Mouse (Mus musculus) midbrain, embryonic 15.5 days (tissue): Measurements from ENCODE around the gene Selplg. TPM values are rescaled to one million over a fixed set of nuclear protein-coding genes. Genes with fewer than 3 reads are reported as not detected.
A peak's percentile ranks its signal among the peaks of the same experiment; 100 is the strongest.

ENCODE experiments used
- ATAC-seq: fragments of 200-750 bp; cut with Nextera tagmentation; replicated peaks from 2 replicates; pipeline ENCODE4 v1.8.0; 2017; ENCODE audit warnings: moderate TSS enrichment
- H3K27ac ChIP-seq: fragments of 300-500 bp; sonication (generic); 2 replicates; pipeline ENCODE4 v1.5.1; 2015; ENCODE audit warnings: mild to moderate bottlenecking, inconsistent platforms
- H3K27me3 ChIP-seq: fragments of 300-500 bp; sonication (generic); replicated peaks from 2 replicates; pipeline ENCODE4 v1.6.1; 2015; ENCODE audit warnings: inconsistent platforms
- H3K36me3 ChIP-seq: fragments of 300-500 bp; sonication (generic); replicated peaks from 2 replicates; pipeline ENCODE4 v1.6.1; 2015; ENCODE audit warnings: inconsistent platforms
- H3K4me1 ChIP-seq: fragments of 300-500 bp; sonication (generic); 2 replicates; pipeline ENCODE4 v1.6.1; 2015; ENCODE audit warnings: inconsistent platforms
- H3K4me2 ChIP-seq: fragments of 300-500 bp; sonication (generic); 2 replicates; pipeline ENCODE4 v1.6.1; 2015; ENCODE audit warnings: inconsistent platforms, mild to moderate bottlenecking, moderate library complexity
- H3K4me3 ChIP-seq: fragments of 300-500 bp; sonication (generic); 2 replicates; pipeline ENCODE4 v1.5.1; 2015; ENCODE audit warnings: mild to moderate bottlenecking, inconsistent platforms
- H3K9ac ChIP-seq: fragments of 300-500 bp; sonication (generic); 2 replicates; pipeline ENCODE4 v1.6.1; 2015; ENCODE audit warnings: mild to moderate bottlenecking, inconsistent platforms
- H3K9me3 ChIP-seq: fragments of 300-500 bp; sonication (generic); 2 replicates; pipeline ENCODE4 v1.6.1; 2016; ENCODE audit warnings: inconsistent platforms
- WGBS: fragments of 180-500 bp; shearing (Covaris S2); methylation state at CpG from one replicate; pipeline ENCODE4 v1.1.7; 2015; ENCODE audit warnings: mixed read lengths; 5-methylcytosine and 5-hydroxymethylcytosine counted together
- polyA plus RNA-seq: library from polyadenylated mRNA; unstranded; fragments of >200 nt; fragmentation: Nextera tagmentation; extraction: Ambion mirVana; gene quantifications from 2 replicates; pipeline ENCODE4 v1.2.1, GENCODE M21; 2015

Gene Selplg
- 2.4 and 2.8 TPM in 2 replicates for polyA plus RNA-seq

DNA sequence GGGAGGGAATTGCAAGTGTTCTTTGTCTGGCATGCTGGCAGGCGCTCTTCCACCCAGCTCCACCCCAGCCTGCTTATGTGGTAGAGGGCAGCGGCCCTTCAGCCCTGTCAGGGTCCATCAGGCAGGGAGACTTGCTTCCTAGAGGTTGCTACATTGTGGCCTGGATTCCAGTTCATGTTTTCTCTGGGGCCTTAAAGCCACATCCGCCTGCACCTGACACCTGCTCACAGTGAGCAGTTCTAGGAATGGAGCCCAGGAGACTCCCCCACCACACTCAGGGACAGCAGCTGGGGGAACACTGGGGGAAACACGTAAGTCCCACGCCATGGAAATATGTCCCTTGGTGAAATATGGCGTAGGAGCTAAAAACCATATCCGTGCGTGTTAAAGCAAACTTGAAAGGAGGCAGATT is at the start of gene Selplg:
Gene Selplg, minus strand, starts transcription at position 155 of the 412 bp plus-strand sequence.
- no peak for ATAC-seq
- Histone ChIP-seq H3K9ac (no peak within 1 kb of the TSS), H3K4me3 (no peak within 1 kb of the TSS), H3K4me2 (no peak within 1 kb of the TSS), H3K9me3 (no peaks in the 10 kb centered on the region), H3K4me1 (no peaks in the 10 kb centered on the region), H3K27me3 (no peaks in the 10 kb centered on the region), H3K27ac (no peak within 1 kb of the TSS), H3K36me3 (no peaks in the 10 kb centered on the region)
- WGBS: 47% methylated on average over 8 of the region's 8 CpGs

DNA sequence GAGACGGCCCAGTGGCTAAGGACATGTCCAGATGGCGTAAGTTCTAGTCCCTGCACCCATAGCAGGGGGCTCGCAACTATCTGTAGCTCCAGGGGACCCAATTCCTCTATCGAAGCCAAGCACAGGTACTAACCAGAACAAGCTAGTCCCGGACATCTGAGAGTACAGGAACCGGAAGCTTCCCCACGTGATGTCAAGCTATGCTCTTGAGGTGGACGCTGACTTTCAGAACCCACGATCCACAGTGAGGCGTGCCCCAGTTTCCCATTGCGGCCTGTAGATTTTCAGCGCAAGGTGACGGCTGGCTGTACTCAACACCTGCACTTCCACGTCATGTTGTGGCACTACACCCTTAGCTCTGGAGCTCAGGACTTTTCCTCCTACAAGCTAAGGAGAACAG is 48.7 kb upstream of the Selplg start:
- Histone ChIP-seq H3K4me1 (peaks cover 36% of the 10 kb centered on the region), H3K4me3 (no peak overlapping the region), H3K4me2 (no peak overlapping the region), H3K9me3 (no peaks in the 10 kb centered on the region), H3K27me3 (no peaks in the 10 kb centered on the region), H3K27ac (no peak overlapping the region), H3K36me3 (peaks cover 9% of the 10 kb centered on the region; the same call in 1 of the 2 replicates), H3K9ac (no peak overlapping the region)
- 94% methylated on average over 14 of the region's 14 CpGs for WGBS
- ATAC-seq: no peak

DNA sequence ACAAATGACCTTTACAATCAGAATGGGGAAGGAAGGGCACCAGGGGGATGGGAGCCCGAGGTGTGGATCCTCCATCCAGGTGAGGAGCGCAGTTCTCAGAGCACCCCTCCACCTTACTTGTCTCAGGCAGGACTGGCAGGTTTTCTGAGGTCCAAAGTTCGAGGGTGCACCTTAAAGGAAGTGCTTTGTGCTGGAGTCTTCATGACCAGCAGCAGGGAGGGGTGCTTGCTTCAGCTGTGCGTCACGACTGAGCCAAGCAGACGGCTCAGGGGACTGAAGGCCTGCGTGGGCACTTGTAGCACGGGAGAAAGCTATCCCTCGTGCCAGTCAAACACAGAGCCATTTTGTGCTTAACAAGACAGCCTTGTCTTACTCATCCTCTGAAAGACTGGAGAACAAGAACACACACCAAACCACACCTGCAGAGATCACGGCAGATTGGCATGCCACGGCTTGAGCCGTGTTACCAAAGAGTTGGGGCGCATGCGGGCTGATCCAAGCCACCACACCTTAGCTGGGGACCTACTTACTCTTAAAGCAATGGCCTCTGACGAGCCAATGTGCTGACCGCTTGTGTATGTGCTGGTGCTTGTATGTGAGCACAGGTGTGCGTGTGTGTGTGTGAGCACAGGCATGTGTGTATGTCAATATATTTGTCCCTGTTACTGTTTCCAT is 46.6 kb upstream of the Selplg start:
- H3K27me3 ChIP-seq: no peaks in the 10 kb centered on the region
- no peak overlapping the region for H3K27ac ChIP-seq
- 92% methylated on average over 17 of the region's 17 CpGs for WGBS
- no peak overlapping the region for H3K4me3 ChIP-seq
- H3K9me3 ChIP-seq: no peaks in the 10 kb centered on the region
- no peak overlapping the region for H3K4me2 ChIP-seq
- ATAC-seq: no peak
- peaks cover 12% of the 10 kb centered on the region; the same call in 1 of the 2 replicates for H3K36me3 ChIP-seq
- no peak overlapping the region for H3K9ac ChIP-seq
- peaks cover 40% of the 10 kb centered on the region for H3K4me1 ChIP-seq

DNA sequence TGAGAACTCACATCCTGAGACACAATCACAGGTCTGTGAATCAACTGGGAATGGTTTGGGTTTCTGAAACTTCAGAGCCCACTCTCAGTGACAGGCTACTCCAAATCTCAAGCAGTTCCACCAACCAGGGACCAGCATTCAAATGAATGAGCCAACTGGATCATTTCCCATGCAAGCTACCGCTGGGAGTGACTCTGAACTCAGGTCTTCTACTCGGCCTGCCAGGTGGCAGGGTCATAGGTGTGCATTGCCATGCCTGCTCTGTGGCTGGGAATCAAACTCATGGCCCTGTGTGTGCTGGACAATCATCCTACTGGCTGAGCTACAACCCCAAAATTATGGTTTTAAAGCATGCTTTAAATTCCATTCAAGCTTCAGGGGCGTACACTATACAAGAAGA is 45.1 kb upstream of the Selplg start:
- peaks cover 12% of the 10 kb centered on the region; the same call in 1 of the 2 replicates for H3K36me3 ChIP-seq
- no peaks in the 10 kb centered on the region for H3K27me3 ChIP-seq
- H3K27ac ChIP-seq: no peak overlapping the region
- peaks cover 39% of the 10 kb centered on the region for H3K4me1 ChIP-seq
- H3K9me3 ChIP-seq: no peaks in the 10 kb centered on the region
- no peak overlapping the region for H3K9ac ChIP-seq
- no peak overlapping the region for H3K4me3 ChIP-seq
- 74% methylated on average over 3 of the region's 3 CpGs for WGBS
- no peak for ATAC-seq
- H3K4me2 ChIP-seq: no peak overlapping the region

DNA sequence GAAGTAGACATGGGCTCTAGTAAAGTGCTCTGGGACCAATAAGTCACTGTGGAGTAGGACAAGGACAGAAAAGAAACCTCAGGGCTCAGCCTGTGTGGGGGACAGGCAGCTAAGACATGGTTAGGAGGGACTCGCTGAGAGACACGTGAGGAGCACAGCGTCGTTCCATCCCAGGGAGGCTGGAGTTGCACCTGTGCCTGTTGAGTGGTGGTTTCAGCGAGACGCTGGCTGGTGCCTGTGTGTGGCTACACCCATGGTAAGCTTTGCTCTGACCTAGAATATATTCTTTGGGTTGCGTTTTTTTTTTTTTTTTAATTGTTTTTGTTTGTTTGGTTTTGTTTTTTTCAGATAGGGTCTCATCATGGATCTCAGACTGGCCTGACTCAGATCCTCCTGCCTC is 43.7 kb upstream of the Selplg start:
- WGBS: 92% methylated on average over 7 of the region's 7 CpGs
- Histone ChIP-seq H3K9ac (no peak overlapping the region), H3K9me3 (no peaks in the 10 kb centered on the region), H3K36me3 (peaks cover 7% of the 10 kb centered on the region; the same call in 1 of the 2 replicates), H3K4me1 (peaks cover 44% of the 10 kb centered on the region), H3K27ac (peak overlapping the region; percentile 99; the same call in 1 of the 2 replicates), H3K27me3 (no peaks in the 10 kb centered on the region), H3K4me2 (no peak overlapping the region), H3K4me3 (no peak overlapping the region)
- no peak for ATAC-seq

DNA sequence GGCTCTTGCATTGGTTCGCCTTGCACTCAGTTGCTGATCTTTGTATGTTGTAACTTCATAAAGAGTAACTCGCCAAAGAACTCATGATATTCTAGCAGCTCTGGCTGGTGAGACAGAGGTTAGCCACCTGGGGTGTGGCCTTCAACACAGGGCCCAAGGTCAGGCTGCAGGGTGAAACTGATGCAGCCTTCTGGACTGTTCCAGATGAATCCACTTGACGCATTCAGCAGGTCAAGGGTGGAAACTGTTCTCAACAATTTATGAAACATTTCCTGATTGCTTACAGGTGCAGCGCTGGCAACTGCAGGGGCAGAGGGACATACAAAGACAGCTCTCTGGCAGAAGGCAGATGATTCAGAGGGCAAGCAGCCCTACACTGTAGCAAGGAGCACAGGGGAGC is 43.2 kb upstream of the Selplg start:
- peaks cover 6% of the 10 kb centered on the region; the same call in 1 of the 2 replicates for H3K36me3 ChIP-seq
- no peaks in the 10 kb centered on the region for H3K9me3 ChIP-seq
- no peak overlapping the region for H3K4me2 ChIP-seq
- peaks cover 50% of the 10 kb centered on the region for H3K4me1 ChIP-seq
- 94% methylated on average over 4 of the region's 4 CpGs for WGBS
- no peak overlapping the region for H3K4me3 ChIP-seq
- H3K9ac ChIP-seq: no peak overlapping the region
- H3K27ac ChIP-seq: peak overlapping the region; percentile 99
- no peaks in the 10 kb centered on the region for H3K27me3 ChIP-seq
- ATAC-seq: no peak

DNA sequence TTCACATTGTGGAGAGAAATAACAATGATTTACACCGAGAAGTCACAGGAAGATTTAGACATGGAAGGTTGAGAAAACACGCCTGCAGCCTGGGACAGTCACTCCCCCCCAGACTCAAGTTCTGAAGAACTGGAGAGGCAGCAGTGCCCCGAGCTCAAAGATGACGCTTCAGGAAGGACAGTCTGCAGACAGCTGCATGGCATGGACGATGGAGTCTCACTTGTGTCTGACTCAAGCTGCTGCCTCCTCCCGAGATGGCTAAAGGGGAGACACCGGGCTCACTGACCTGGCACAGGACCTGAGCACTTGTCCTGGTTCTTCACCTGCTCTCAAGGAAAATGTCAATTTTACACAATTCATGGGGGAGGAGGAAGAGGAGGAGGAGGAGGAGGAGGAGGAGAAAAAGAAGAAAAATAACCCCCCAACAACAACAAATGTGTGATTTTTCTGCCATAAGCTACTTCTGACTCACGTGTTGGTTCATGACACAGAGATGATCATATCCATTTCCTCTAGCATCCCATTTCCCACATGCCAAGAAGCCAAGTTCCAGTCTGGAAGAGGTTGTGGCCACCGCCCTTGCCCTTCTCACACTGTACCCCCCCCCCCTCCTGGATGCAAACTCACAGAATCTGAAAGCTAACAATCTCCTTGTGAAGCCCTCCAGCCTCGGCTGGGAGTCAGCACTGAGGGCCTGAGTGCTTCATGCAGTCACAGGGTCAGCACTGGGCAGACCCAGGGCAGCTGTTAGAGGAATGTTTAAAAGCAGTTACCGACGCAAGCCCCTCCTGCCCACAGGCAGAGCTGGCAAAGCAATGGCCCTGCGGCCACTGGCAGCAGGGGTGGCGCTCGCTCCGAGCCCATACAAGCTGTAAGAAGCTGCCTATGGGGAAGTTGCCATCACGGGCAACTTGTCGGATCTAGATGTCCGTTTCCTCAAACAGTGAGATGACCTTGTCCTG is 41.9 kb upstream of the Selplg start:
- no peaks in the 10 kb centered on the region for H3K9me3 ChIP-seq
- H3K27ac ChIP-seq: peak overlapping the region; percentile 99
- H3K9ac ChIP-seq: peak overlapping the region; percentile 41; the same call in 1 of the 2 replicates
- WGBS: 49% methylated on average over 19 of the region's 19 CpGs
- H3K4me2 ChIP-seq: peak overlapping the region; percentile 47
- peaks cover 62% of the 10 kb centered on the region for H3K4me1 ChIP-seq
- ATAC-seq: no peak
- H3K4me3 ChIP-seq: peak overlapping the region; percentile 17; the same call in 1 of the 2 replicates
- no peaks in the 10 kb centered on the region for H3K27me3 ChIP-seq
- H3K36me3 ChIP-seq: peaks cover 4% of the 10 kb centered on the region; the same call in 1 of the 2 replicates

DNA sequence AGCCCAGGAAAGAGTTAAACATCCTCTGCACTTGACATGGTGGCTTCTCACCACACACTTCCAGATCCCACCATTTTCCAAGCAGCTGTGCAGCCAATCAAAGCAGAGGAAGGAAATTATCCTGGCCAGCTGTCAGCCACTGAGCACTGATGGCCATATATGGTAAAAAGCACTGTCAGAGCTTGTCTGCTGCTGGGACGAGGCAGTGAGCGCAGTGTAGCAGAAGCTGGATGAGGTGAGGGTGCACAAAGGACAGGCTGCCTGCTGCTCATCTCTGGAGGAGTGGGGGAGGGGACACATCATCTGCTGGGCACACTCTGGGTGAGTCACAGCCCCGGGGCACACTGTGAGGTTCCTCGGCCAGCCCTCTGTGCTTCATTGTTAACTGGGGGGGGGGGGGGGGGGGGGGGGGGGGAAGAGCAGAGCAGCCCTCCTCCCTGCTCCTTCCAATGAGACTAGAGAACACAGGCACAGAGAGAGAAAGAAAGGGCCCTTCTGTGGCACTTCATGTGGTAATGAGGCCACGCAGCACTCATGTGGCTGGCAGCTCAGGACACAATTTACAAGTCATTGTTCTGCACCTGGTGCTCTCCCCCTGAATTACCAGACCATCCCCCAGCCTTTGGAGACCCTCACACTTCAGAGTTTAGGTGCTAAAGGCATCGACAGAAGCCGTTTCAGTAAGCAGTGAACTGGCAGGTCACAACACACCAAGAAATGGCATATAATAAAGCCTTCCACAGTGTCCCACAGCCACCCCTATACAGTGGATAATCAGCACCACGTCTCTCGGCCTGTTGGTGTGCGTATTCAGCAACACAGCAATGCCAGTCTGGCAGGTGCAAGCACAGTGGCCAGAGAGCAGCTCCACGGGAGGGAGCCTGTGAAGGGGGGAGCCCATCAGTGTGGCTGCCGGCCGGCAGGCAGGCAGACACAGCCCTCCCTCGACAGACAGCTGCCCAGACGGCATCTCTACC is 40.8 kb upstream of the Selplg start:
- WGBS: 3% methylated on average over 13 of the region's 15 CpGs
- Histone ChIP-seq H3K36me3 (peaks cover 4% of the 10 kb centered on the region; the same call in 1 of the 2 replicates), H3K27me3 (no peaks in the 10 kb centered on the region), H3K27ac (peak overlapping the region; percentile 99), H3K4me2 (peak overlapping the region; percentile 47), H3K9me3 (no peaks in the 10 kb centered on the region), H3K4me3 (peak overlapping the region; percentile 17), H3K4me1 (peaks cover 72% of the 10 kb centered on the region), H3K9ac (peak overlapping the region; percentile 41)
- peak; percentile 91 for ATAC-seq

DNA sequence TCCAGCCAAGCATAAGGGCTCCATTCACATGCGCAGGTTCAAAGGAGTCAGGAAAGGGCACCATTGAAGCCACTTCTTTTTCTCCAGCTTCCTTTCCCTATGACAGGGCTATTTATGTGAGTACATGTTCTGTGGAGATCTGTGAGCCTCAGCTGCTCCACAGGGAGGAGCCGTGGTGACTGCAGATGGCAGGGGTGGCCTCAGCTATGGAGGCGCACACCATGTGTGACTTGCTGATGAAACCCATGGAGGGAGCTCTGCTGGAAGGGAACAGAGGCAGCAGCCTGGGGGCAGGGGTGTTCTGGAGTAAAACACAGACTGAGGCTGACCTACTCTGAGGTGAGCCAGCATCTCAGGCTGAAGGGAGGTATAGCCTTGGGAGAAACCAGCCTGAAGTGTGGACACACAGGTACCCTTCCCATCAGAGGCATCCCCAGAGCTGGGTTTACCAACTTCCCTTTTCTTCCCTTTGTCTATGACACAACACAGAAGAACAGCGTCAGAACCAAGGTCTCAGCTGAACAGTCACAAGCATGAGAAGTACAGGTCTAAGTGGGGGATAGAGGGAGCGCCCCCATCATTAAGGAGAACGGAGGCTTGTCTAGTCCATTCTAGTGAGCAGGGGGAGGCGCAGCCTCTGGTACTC is 39.6 kb upstream of the Selplg start:
- H3K27me3 ChIP-seq: no peaks in the 10 kb centered on the region
- peaks cover 4% of the 10 kb centered on the region; the same call in 1 of the 2 replicates for H3K36me3 ChIP-seq
- 65% methylated on average over 7 of the region's 7 CpGs for WGBS
- H3K4me2 ChIP-seq: no peak overlapping the region
- H3K9me3 ChIP-seq: no peaks in the 10 kb centered on the region
- no peak overlapping the region for H3K9ac ChIP-seq
- ATAC-seq: no peak
- peaks cover 72% of the 10 kb centered on the region for H3K4me1 ChIP-seq
- H3K4me3 ChIP-seq: no peak overlapping the region
- peak overlapping the region; percentile 99 for H3K27ac ChIP-seq

DNA sequence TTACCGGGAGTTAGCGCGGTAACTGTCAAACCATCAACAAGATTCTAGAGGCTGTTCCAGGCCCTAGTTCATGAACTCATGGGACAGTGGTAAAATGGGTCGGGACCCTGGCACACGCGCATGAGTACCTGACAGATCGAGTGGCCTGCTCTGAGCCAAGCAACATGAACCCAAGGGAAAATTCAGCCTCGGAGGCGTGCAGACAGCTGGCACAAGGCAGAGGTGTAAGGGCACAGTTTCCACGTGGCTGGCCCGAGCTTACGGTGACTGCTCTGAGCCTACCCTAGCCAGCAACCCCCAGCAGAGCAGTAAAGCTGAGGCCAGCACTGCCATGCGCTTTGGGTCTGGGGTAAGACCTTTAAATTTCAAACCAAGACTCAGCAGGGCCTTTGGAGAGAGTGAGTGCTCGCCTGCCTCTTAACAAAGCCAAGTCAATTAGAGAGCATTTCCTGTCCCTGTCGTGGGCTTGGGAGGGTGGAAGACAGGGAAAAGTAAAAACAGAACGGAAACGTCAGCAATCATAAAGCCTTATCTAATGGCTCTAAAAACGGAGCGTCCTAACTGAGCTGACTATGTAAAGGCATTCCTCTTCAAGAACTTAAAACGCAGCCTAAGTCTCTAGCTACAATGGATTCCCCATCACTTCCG is 38.1 kb upstream of the Selplg start:
- WGBS: 36% methylated on average over 21 of the region's 21 CpGs
- Histone ChIP-seq H3K9ac (no peak overlapping the region), H3K9me3 (no peaks in the 10 kb centered on the region), H3K36me3 (no peaks in the 10 kb centered on the region; the same call in 1 of the 2 replicates), H3K27ac (peak overlapping the region; percentile 99), H3K4me3 (no peak overlapping the region), H3K4me2 (no peak overlapping the region), H3K4me1 (peaks cover 67% of the 10 kb centered on the region), H3K27me3 (no peaks in the 10 kb centered on the region)
- ATAC-seq: no peak

DNA sequence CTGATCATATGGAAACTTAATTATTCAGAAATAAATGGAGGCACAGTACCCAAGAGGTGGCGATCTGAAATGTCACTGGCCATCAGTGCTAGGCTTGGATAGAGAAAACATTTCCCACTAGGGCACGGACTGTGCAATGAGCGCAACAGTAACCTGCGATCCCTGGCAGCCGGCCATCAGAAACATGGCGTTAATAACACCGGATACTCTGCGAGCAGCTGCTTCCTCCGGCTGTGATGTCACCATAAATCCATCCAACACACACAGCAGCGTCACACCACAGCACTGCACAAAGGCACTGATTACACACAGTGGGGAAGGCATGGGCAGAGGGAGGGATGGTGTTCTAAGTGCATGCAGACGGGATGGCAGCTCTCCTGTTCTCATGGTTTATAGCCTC is 36.7 kb upstream of the Selplg start:
- Histone ChIP-seq H3K4me3 (no peak overlapping the region), H3K27ac (peak overlapping the region; percentile 43), H3K4me2 (no peak overlapping the region), H3K9ac (no peak overlapping the region), H3K36me3 (0 out of 2 replicates have a peak, but pooled peaks cover 10% of the 10 kb centered on the region), H3K4me1 (peaks cover 56% of the 10 kb centered on the region), H3K27me3 (no peaks in the 10 kb centered on the region), H3K9me3 (no peaks in the 10 kb centered on the region)
- ATAC-seq: no peak
- 40% methylated on average over 11 of the region's 11 CpGs for WGBS
